Mouse (Mus musculus) kidney, embryonic 16.5 days (tissue): ENCODE measurements around the gene 1300017J02Rik. TPM values are rescaled to one million over a fixed set of nuclear protein-coding genes. Genes with fewer than 3 reads are reported as not detected.

Experiments
- ATAC-seq: fragments of 200-750 bp; cut with Nextera tagmentation; 2 replicates; pipeline ENCODE4 v1.8.0; 2017; ENCODE audit warnings: moderate TSS enrichment; ENCODE audit not compliant: low FRiP score, low TSS enrichment
- H3K27ac ChIP-seq: fragments of 300-500 bp; sonication (generic); 2 replicates; pipeline ENCODE4 v1.5.1; 2014; ENCODE audit warnings: low read length
- H3K27me3 ChIP-seq: fragments of 300-500 bp; sonication (generic); 2 replicates; pipeline ENCODE4 v1.6.1; 2014; ENCODE audit warnings: low read length, control low read depth, mixed read lengths; ENCODE audit not compliant: insufficient read depth
- H3K36me3 ChIP-seq: fragments of 300-500 bp; sonication (generic); 2 replicates; pipeline ENCODE4 v1.6.1; 2014; ENCODE audit warnings: low read length, control low read depth, mixed read lengths; ENCODE audit not compliant: insufficient read depth
- H3K4me1 ChIP-seq: fragments of 300-500 bp; sonication (generic); 2 replicates; pipeline ENCODE4 v1.6.1; 2014; ENCODE audit warnings: low read length, control low read depth, mixed read lengths; ENCODE audit not compliant: insufficient read depth
- H3K4me2 ChIP-seq: fragments of 300-500 bp; sonication (generic); replicated peaks from 2 replicates; pipeline ENCODE4 v1.6.1; 2014; ENCODE audit warnings: low read depth, low read length
- H3K4me3 ChIP-seq: fragments of 300-500 bp; sonication (generic); 2 replicates; pipeline ENCODE4 v1.5.1; 2014; ENCODE audit warnings: mild to moderate bottlenecking, low read length
- H3K9ac ChIP-seq: fragments of 300-500 bp; sonication (generic); replicated peaks from 2 replicates; pipeline ENCODE4 v1.6.1; 2014; ENCODE audit warnings: low read length
- H3K9me3 ChIP-seq: fragments of 300-500 bp; sonication (generic); 2 replicates; pipeline ENCODE4 v1.6.1; 2016; ENCODE audit warnings: low read length, control low read depth
- WGBS: fragments of 180-500 bp; shearing (Covaris S2); extraction: QIAGEN DNeasy Blood & Tissue Kit; methylation state at CpG from one replicate; pipeline ENCODE4 v1.1.7; 2014; 5-methylcytosine and 5-hydroxymethylcytosine counted together
- polyA plus RNA-seq: library from polyadenylated mRNA; unstranded; fragments of >200 nt; fragmentation: Nextera tagmentation; extraction: Ambion mirVana; gene quantifications from 2 replicates; pipeline ENCODE4 v1.2.1, GENCODE M21; 2015

1300017J02Rik gene
- polyA plus RNA-seq, 1 experiment from 2014 or later: 1.6 TPM

DNA sequence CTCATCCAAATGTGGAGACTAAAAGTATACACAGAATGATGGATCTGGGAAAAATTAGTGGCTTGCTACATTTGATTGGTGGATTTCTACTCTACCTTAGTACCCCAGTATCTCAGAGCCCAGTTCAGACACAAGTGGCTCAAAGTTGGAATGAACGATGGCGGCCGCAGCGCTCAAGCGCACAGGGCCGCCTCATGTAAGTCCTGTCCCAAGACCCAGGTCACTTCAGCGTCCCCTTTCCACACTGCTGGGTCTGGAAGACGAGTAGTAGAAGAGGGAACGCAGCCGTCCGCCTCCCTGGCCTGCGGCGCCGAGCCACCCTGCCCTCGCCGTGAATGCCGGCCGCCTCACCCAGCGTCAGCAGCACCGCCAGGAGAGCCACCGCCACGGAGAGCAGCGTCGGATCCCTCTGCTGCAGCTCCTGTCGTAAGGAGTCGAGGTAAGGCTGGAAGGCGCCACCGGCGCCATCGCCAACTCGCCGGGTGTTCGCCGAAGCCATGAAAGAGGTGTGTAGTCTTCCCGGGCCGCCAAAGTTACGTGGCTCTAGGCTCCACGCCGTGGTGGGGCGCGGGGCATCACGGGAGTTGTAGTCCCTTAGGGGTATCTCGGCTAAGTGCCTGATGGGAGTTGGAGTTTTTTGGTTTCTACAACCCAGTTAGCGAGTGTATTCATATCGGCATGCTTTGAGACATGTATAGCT is 103.2 kb downstream of the 1300017J02Rik start, which contains the start of gene Srprb:
Gene Srprb (minus strand): TSS at position 577 of the 700 bp plus-strand sequence.
- Histone ChIP-seq H3K36me3 (peaks cover 23% of the 10 kb centered on the region), H3K27ac (peak within 1 kb of the TSS; percentile 81), H3K4me1 (peaks cover 5% of the 10 kb centered on the region), H3K27me3 (no peaks in the 10 kb centered on the region), H3K9me3 (no peaks in the 10 kb centered on the region), H3K4me2 (peak within 1 kb of the TSS; percentile 77), H3K4me3 (peak within 1 kb of the TSS; percentile 89), H3K9ac (peak within 1 kb of the TSS; percentile 94)
- WGBS: 0% methylated on average over 45 of the region's 45 CpGs
- ATAC-seq: peak; percentile 99

Other genes starting within 250 kb of the 1300017J02Rik start
- gene Rab6b, start 193.3 kb downstream of the 1300017J02Rik start, polyA plus RNA-seq: 5.2 and 6.1 TPM in 2 replicates
- gene Srprb, start 102.9 kb downstream of the 1300017J02Rik start, polyA plus RNA-seq: 71.6 and 76.4 TPM in 2 replicates
- gene Gm20425, start 74.8 kb downstream of the 1300017J02Rik start, polyA plus RNA-seq: 0.45 TPM in 1 of 2 replicates, not detected in the other
- gene Trf, start 74.6 kb downstream of the 1300017J02Rik start, polyA plus RNA-seq: 52.0 and 65.5 TPM in 2 replicates
- gene Topbp1, start 133 bp upstream of the 1300017J02Rik start, polyA plus RNA-seq: 57.3 and 60.4 TPM in 2 replicates
- 102 and 106 TPM in 2 replicates for gene Cdv3, start 60.8 kb upstream of the 1300017J02Rik start, polyA plus RNA-seq
- gene Bfsp2, start 175.3 kb upstream of the 1300017J02Rik start, polyA plus RNA-seq: 0.54 and 0.57 TPM in 2 replicates